Mouse (Mus musculus) olfactory bulb, adult 2 months (tissue): Measurements from ENCODE around the gene Rcc1.

ENCODE experiments used
- CTCF ChIP-seq: fragments of 200-500 bp; IDR thresholded peaks from 2 replicates; pipeline ENCODE4 v1.5.1; 2012; ENCODE audit warnings: low read depth, mild to moderate bottlenecking, low read length, moderate library complexity; ENCODE audit not compliant: insufficient read depth
- POLR2A ChIP-seq: fragments of 200-500 bp; IDR thresholded peaks from 2 replicates; pipeline ENCODE4 v1.6.1; 2012; ENCODE audit warnings: mild to moderate bottlenecking, low read depth, low read length, moderate library complexity; ENCODE audit not compliant: insufficient read depth

- TF ChIP-seq POLR2A: no peak
- no peak for TF ChIP-seq CTCF
These were observed 7.6 kb downstream of the Rcc1 start for GRCm38 (mm10) chr4:132345843-132346212.
